Mouse (Mus musculus): ENCODE measurements around the gene Flt1. TPM values are rescaled to one million over a fixed set of nuclear protein-coding genes. Genes with fewer than 3 reads are reported as not detected.

The Flt1 gene
- total RNA-seq, 2 experiments from 2014 or later, result 37.5 to 40.7 TPM

- no peak for DNase-seq
These were observed 57.0 kb downstream of the Flt1 start for GRCm38 (mm10) chr5:147668637-147669344.

DNA sequence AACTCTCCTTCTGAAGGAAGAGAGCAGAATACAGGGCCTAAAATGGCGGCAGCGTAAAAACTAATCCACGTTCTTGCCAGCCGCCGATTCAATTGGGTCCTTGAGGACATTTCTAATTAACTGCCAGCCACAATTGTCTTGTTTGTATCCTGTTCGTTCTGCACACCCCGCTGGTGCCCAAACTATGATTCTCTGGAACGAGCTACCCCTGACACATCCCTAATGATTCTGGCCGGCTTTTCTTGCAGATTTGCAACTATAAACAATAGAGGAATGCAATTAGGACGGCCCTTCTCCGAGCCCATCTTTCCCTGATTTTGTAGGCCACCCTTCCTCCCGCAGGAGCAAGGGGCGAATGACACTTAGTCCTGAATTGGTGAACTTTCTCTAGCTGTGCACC is 59.9 kb downstream of the Flt1 start:
- DNase-seq, result no peak

- DNase-seq, result no peak
These were observed 60.4 kb downstream of the Flt1 start for GRCm38 (mm10) chr5:147665381-147665780.

- no peak for DNase-seq
These were observed 65.9 kb downstream of the Flt1 start for GRCm38 (mm10) chr5:147659909-147660308.

DNA sequence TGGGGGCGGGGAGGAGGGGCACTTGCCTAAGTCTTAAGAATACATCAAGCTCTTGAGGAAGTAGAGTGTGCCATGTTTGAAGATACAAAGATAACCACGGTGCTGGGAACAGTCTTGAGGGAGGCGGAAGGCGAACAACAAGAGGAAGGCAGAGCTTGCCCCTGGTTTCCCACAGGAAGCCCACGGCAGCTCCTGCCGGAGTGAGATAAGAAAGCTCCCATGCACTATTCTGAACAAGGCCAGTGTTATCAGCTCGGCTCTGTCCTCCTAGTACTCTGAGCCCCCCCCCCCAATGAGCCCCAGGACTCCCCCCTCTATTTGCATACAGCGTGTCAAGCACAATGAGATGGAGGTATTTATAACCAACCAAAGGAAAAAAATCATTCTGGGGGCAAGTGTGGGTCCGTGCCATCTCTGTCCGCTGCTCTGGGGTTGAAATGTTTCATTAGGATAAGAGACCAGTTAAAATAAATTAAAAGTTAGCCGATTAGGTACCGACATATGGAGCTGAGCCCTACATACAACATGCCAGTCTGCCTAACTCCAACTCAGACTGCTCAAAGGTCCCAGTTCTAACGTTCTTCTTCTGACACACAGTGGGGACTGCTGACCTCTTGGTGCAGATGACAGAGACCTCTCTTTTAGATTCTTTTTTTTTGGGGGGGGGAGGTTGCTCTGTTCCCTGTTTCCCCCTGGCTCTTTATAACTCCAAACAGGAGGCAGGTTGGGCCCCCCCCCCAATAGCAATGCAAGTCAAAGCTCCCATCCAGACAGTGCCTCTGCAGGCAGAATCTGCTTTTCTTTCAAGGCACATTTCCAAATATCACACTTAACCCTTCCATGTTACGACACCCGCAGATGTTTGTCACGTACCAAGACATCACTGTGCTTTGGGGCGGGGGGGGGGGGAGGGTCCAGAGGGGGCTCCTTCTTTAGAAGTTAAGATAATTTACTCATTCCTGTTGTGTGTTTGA is 67.6 kb downstream of the Flt1 start:
- peak; percentile 26 for DNase-seq

- no peak for DNase-seq
These were observed 70.0 kb downstream of the Flt1 start for GRCm38 (mm10) chr5:147655761-147656160.

DNA sequence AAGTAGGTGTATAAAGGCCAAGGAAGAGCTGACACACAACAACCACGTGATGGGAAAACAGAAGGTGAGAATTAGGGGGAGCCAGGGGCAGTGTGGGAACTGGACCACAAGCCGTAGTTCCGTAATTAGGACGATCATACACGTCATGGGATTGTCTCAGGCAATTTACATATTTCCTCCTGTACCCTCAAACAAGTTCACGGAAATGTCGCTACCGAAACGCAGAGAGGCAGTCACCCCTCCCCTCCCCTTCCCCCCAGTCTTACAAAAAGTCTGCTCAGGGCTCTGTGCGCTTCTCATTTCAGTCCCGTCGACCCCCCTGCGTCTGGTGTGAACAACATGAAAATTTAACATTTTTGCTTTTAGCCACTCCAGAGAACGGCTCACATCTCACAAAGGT is 74.6 kb downstream of the Flt1 start:
- no peak for DNase-seq

DNA sequence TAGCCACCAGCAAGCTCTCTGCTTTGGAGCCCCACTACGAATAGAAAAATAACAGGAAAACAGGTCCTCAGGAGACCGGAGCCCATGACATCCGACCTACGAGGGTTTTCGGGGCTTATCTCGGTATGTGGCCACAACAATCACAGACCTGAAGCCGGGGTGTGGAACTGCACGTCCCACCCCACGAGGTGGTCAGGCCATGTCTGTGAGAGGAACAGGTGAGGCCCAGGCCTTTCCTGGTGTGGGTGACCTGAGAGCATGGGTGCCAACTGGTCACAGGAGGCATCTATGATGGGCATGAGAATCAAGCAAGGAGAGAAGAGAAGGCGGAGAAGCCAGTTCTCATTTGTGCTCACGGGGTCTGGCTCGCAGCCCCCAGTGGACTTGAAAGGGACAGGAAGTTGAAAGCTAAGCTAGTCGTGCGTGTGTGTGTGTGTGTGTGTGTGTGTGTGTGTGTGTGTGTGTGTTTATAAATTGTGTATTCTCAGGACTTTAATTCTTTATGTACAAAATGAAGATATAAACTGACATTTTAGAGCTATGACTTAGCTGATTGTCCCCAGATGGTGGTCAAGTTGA is 79.4 kb downstream of the Flt1 start:
- DNase-seq, result no peak

GRCm38 (mm10) chr5:147645001-147645645 is 80.7 kb downstream of the Flt1 start:
- DNase-seq, result peak; percentile 86

- DNase-seq, result no peak
These were observed 84.4 kb downstream of the Flt1 start for GRCm38 (mm10) chr5:147641452-147641851.

DNA sequence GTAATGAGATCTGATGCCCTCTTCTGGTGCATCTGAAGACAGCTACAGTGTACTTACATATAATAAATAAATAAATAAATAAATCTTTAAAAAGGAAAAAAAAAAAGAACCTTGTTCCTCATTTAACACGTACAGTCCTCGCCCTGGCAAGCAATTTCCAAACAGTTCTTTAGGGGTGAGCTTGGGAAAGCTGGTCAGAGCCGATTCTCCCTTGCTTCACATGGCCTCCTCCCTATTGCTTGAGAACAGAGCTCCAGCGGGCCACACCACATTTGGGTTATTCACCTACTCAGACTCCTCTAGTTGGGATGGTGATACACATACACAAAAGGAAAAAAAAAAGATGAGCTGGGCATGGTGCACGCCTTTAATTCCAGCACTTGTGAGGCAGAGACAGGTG is 85.9 kb downstream of the Flt1 start:
- no peak for DNase-seq

DNA sequence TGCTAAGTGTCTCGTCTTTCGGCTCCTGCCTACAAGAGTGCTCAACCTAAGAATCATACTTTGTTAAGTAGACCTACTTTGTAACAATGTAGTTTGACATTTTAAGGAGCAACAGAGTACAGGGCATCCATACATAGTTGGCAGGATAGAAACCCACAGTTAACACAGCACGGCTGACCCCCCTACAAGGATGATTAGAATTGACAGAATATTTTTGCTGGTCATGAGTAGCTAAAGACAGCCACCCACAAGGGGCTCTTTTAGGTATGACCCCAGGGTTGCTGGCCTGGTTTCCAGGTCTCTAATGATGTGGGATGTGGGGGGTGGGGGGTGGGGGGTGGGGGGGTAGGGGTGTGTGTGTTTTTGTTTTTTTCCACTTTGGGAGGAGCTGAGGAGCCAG is 89.1 kb downstream of the Flt1 start:
- no peak for DNase-seq

- DNase-seq, result no peak
These were observed 89.9 kb downstream of the Flt1 start for GRCm38 (mm10) chr5:147635883-147636282.

- DNase-seq, result no peak
These were observed 91.8 kb downstream of the Flt1 start for GRCm38 (mm10) chr5:147634016-147634415.

GRCm38 (mm10) chr5:147632716-147633115 is 93.1 kb downstream of the Flt1 start:
- no peak for DNase-seq

- peak; percentile 27 for DNase-seq
These were observed 95.2 kb downstream of the Flt1 start for GRCm38 (mm10) chr5:147630426-147631290.

- no peak for DNase-seq
These were observed 98.9 kb downstream of the Flt1 start for GRCm38 (mm10) chr5:147626944-147627343.

GRCm38 (mm10) chr5:147623747-147624146 is 102.1 kb downstream of the Flt1 start:
- DNase-seq, result no peak

DNA sequence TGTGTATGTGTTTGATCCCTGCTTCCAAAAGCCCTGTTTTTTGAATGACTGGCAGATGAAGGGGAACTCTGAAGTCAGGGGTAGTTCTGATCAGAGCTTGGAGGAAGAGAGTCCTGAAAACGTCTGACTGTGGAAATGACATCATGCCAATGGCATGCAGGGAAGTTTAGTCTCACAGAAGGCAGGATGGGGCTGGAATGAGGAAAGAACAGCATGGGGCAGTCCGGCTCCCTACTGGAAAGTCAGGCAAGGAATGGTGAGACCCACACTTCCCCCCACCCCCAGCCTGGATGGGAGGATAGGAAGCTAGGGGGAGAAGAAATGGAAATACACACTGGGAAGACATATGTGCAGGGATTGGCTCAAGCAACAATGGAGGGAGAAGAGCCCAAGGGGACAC is 105.6 kb downstream of the Flt1 start:
- DNase-seq, result no peak

DNA sequence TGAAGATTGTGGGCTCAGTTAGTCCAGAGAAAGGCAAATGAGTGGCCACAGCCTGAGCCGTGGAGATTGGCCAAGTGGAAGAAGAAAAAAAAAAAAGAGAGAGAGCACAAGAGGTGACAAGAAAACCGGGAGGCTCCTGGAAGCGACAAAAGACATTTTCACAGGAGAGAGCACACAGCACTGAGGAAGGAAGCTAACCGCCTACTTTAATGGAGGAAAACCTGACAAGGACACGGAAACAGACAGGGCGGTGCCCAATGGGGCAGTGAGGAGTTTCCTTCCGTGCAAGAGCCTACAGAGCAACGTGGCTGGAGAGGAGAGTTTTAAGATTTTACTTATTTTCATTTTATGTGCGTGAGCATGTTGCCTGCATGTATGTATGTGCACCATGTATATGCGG is 107.6 kb downstream of the Flt1 start:
- no peak for DNase-seq

DNA sequence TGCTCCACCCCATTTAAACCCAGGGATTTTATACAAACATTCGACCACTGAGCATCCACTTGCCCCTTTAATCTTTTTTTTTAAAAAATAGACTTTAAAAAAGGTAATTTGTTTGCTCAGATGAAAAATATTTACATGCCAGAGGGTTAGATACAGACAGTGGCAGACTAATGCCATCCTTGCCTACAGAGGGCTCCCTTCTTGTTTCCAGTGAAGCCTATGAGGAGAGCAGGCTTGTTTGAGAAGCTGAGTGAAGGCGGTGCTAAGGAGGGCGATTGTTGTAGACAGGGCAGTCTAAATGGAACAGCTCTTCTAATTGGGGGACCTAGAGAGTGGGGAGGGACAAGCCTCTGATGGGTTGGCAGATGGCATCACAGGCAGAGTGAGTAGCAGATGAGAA is 109.4 kb downstream of the Flt1 start:
- DNase-seq, result no peak

DNA sequence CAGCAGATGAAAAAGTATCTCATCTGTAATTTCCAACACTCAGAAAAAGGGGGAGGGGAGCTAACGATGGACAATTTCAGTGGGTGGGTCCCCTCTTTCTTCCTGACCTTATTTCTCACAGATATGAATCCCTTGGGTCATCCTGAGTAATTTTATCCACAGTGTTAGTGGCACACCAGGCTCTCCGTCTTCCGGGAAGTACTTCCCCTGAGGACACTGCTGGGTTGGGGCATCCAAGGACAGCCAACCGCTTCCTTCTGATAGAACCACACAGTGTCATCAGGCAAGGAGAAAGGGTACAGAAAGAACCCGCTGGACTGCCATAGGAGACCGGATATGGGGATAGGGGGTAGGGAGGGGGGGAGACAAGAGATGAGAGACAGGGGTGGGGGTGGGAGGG is 111.2 kb downstream of the Flt1 start:
- no peak for DNase-seq
